In the genomic region with DNA sequence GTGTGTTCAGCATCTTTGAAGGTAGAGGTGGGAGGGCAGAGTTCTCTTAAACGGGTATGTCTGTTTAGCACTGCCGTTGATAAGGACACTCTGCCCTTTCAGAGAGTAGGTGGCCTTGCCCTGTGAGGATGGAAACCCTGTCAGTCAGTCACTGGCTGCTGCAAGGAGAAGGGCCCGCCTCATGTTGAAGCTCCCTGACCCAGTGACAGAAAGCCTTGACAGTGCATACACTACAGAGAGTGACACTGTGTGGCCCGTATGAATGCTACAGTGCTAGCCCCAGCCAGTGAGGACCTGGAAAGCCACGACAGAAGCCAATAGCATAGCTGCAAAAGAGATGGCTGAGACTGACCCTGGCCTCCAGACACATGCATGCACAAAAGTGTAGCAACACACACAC, we compare ENCODE assay signal across 26 mouse cellular contexts. TPM values are rescaled to one million over a fixed set of nuclear protein-coding genes. Genes with fewer than 3 reads are reported as not detected.
DNase-seq lines count a peak whose midpoint lies in the region; ATAC-seq and TF ChIP-seq lines count a peak whose summit lies in the region.
"Had no signal": no experiment of that assay in that cellular context is flagged by ENCODE, and none has a peak within 500 bp of the region (broad histone marks: within the 10 kb centered on the region; RNA-seq: fewer than 3 reads in every experiment).

No protein-coding gene starts in this region.

- H3K27ac ChIP-seq in heart, embryonic 10.5 days = peak overlapping the region; percentile 90
- H3K27ac ChIP-seq in heart, postnatal 0 days (ENCODE audit: low read depth) = peak overlapping the region; percentile 93
- no peak overlapping the region for H3K27ac ChIP-seq in kidney, embryonic 15.5 days
- H3K27ac ChIP-seq: embryonic facial prominence, embryonic 10.5 days; embryonic facial prominence, embryonic 15.5 days; forebrain, embryonic 12.5 days; kidney, postnatal 0 days; liver, embryonic 14.5 days; midbrain, embryonic 10.5 days; midbrain, embryonic 15.5 days; neural tube, embryonic 15.5 days had no signal

- no peak overlapping the region for H3K4me3 ChIP-seq in heart, embryonic 10.5 days
- no peak overlapping the region for H3K4me3 ChIP-seq in heart, postnatal 0 days (ENCODE audit: low read depth, low read length)
- no peak overlapping the region for H3K4me3 ChIP-seq in kidney, embryonic 15.5 days (replicated peaks)
- H3K4me3 ChIP-seq: embryonic facial prominence, embryonic 10.5 days; embryonic facial prominence, embryonic 15.5 days; forebrain, embryonic 12.5 days; midbrain, embryonic 10.5 days; midbrain, embryonic 15.5 days; neural tube, embryonic 15.5 days had no signal

- no peak for TF ChIP-seq EP300 in heart, postnatal 0 days (IDR thresholded peaks at IDR 0.05; ENCODE audit: low read depth)

- peaks cover 17% of the 10 kb centered on the region; the same call in 1 of the 2 replicates for H3K36me3 ChIP-seq in heart, embryonic 10.5 days
- peaks cover 8% of the 10 kb centered on the region; the same call in 1 of the 2 replicates for H3K36me3 ChIP-seq in heart, postnatal 0 days (replicated peaks; ENCODE audit: control insufficient read depth, insufficient read depth, low read length)
- no peaks in the 10 kb centered on the region for H3K36me3 ChIP-seq in kidney, embryonic 15.5 days
- H3K36me3 ChIP-seq: embryonic facial prominence, embryonic 10.5 days; embryonic facial prominence, embryonic 15.5 days; forebrain, embryonic 12.5 days; midbrain, embryonic 10.5 days; midbrain, embryonic 15.5 days; neural tube, embryonic 15.5 days had no signal

- DNase-seq in heart, embryonic 10.5 days (ENCODE audit: low spot score) = no peak
- no peak for DNase-seq in heart, postnatal 25 days (ENCODE audit: low spot score)
- peak; percentile 28 for DNase-seq in adrenal gland, postnatal 10 days
- DNase-seq in adrenal gland, postnatal 36 days = peak; percentile 27 to 55
- DNase-seq in heart, postnatal 0 days (ENCODE audit: low spot score) = no peak
- no peak for DNase-seq in lung, postnatal 4 days
- DNase-seq: B cell, adult 2 months; cerebellum, adult 8-10 months; forebrain, postnatal 0 days; kidney, adult 2 months; kidney, postnatal 4 days; liver; lung, adult 2 months; lung, postnatal 10 days; right cerebral cortex, postnatal 25 days; thymus, postnatal 25 days had no signal

- WGBS in heart, embryonic 10.5 days = 28% methylated on average over 5 of the region's 5 CpGs
- WGBS in heart, postnatal 0 days = 24% methylated on average over 5 of the region's 5 CpGs
- WGBS in kidney, embryonic 15.5 days = 85% methylated on average over 5 of the region's 5 CpGs

- H3K27me3 ChIP-seq in heart, embryonic 10.5 days (ENCODE audit: insufficient read depth, poor library complexity, severe bottlenecking) = no peaks in the 10 kb centered on the region
- no peaks in the 10 kb centered on the region for H3K27me3 ChIP-seq in heart, postnatal 0 days (ENCODE audit: control insufficient read depth, insufficient read depth, low read length)
- no peaks in the 10 kb centered on the region for H3K27me3 ChIP-seq in kidney, embryonic 15.5 days
- H3K27me3 ChIP-seq: embryonic facial prominence, embryonic 15.5 days; forebrain, embryonic 12.5 days; midbrain, embryonic 15.5 days; neural tube, embryonic 15.5 days had no signal

- H3K9ac ChIP-seq in heart, postnatal 0 days (replicated peaks; ENCODE audit: low read depth, low read length) = no peak overlapping the region
- H3K9ac ChIP-seq in kidney, embryonic 15.5 days = no peak overlapping the region
- H3K9ac ChIP-seq: embryonic facial prominence, embryonic 15.5 days; forebrain, embryonic 12.5 days; forebrain, postnatal 0 days; liver, embryonic 14.5 days; midbrain, embryonic 15.5 days; neural tube, embryonic 15.5 days had no signal

- H3K4me1 ChIP-seq in heart, embryonic 10.5 days = peaks cover 71% of the 10 kb centered on the region
- peaks cover 39% of the 10 kb centered on the region for H3K4me1 ChIP-seq in heart, postnatal 0 days (ENCODE audit: control insufficient read depth, insufficient read depth)
- H3K4me1 ChIP-seq in kidney, embryonic 15.5 days = no peaks in the 10 kb centered on the region
- H3K4me1 ChIP-seq: embryonic facial prominence, embryonic 10.5 days; embryonic facial prominence, embryonic 15.5 days; forebrain, embryonic 12.5 days; midbrain, embryonic 10.5 days; midbrain, embryonic 15.5 days; neural tube, embryonic 15.5 days had no signal

- TF ChIP-seq CTCF in heart, postnatal 0 days (IDR thresholded peaks at IDR 0.05; ENCODE audit: low read depth) = no peak

- intact Hi-C loops in heart, postnatal 25 days (cut with DNase I) = no loop called here

- H3K4me2 ChIP-seq in heart, postnatal 0 days (ENCODE audit: low read depth, low read length) = 0 out of 2 replicates have a peak overlapping the region, but pooled peaks have one; percentile 2
- H3K4me2 ChIP-seq in kidney, embryonic 15.5 days = no peak overlapping the region
- H3K4me2 ChIP-seq: embryonic facial prominence, embryonic 15.5 days; forebrain, embryonic 12.5 days; midbrain, embryonic 15.5 days; neural tube, embryonic 15.5 days had no signal

- ATAC-seq in heart, postnatal 0 days (ENCODE audit: insufficient read depth, low read depth) = peak; percentile 47
- no peak for ATAC-seq in kidney, embryonic 15.5 days (replicated peaks; ENCODE audit: low FRiP score)
- ATAC-seq: forebrain, postnatal 0 days; hindbrain, embryonic 16.5 days; midbrain, embryonic 15.5 days had no signal

- H3K9me3 ChIP-seq in heart, embryonic 10.5 days = no peaks in the 10 kb centered on the region
- H3K9me3 ChIP-seq in heart, postnatal 0 days (replicated peaks; ENCODE audit: control insufficient read depth, low read length) = no peaks in the 10 kb centered on the region
- no peaks in the 10 kb centered on the region for H3K9me3 ChIP-seq in kidney, embryonic 15.5 days (replicated peaks)
- H3K9me3 ChIP-seq: embryonic facial prominence, embryonic 10.5 days; embryonic facial prominence, embryonic 15.5 days; forebrain, embryonic 12.5 days; midbrain, embryonic 10.5 days; midbrain, embryonic 15.5 days; neural tube, embryonic 15.5 days had no signal

RNA-seq across cellular contexts. Expression of gene Actn2, which starts 22.5 kb away (rescaled TPM):
- polyA plus RNA-seq in heart, embryonic 10.5 days (2016; fragmentation: Nextera tagmentation; extraction: Ambion mirVana) = 647 and 1,387 TPM in 2 replicates
- 1,000 to 10,000 TPM; 1,826 to 1,902 TPM for total RNA-seq in heart, postnatal 25 days (2021)
- total RNA-seq in adrenal gland, postnatal 10 days (2021) = 100 to 1,000 TPM in 1 of 2 experiments, 10 to 100 TPM in 1; 43.7 to 240 TPM
- total RNA-seq in adrenal gland, postnatal 36 days (2021) = under 1 TPM; 0.10 to 0.59 TPM
- 1,276 and 1,578 TPM in 2 replicates for total RNA-seq in heart, postnatal 0 days (2014; rRNA removed; ENCODE audit: low replicate concordance)
- 2,012 and 2,143 TPM in 2 replicates for polyA plus RNA-seq in heart, postnatal 0 days (2015; fragmentation: Nextera tagmentation; extraction: Ambion mirVana)
- polyA plus RNA-seq in kidney, embryonic 15.5 days (2015; fragmentation: Nextera tagmentation; extraction: Ambion mirVana) = 21.0 and 36.4 TPM in 2 replicates

Comparison
In these comparisons a context has a peak if more than half of its experiments do, and no peak if none do; other contexts are left out.
1. RNA of gene Actn2, which starts 22.5 kb away (total RNA-seq): 1,826 to 1,902 TPM in heart, postnatal 25 days, 1,276 to 1,578 TPM in heart, postnatal 0 days and 43.7 to 240 TPM in adrenal gland, postnatal 10 days; 0.10 to 0.59 TPM in adrenal gland, postnatal 36 days; every median in the first group is over 10 times any median in the second.
2. DNase-seq: peak in adrenal gland, postnatal 10 days (single experiment) and adrenal gland, postnatal 36 days (2 of 2); none in heart, embryonic 10.5 days (single experiment), heart, postnatal 25 days (single experiment), heart, postnatal 0 days (single experiment) and lung, postnatal 4 days (0 of 2).